Mouse (Mus musculus) midbrain, embryonic 11.5 days (tissue): Measurements from ENCODE around the gene Cops7b. TPM values are rescaled to one million over a fixed set of nuclear protein-coding genes. Genes with fewer than 3 reads are reported as not detected.

Source experiments
- ATAC-seq: fragments of 200-750 bp; cut with Nextera tagmentation; 2 replicates; pipeline ENCODE4 v1.8.0; 2017; ENCODE audit warnings: moderate TSS enrichment, moderate library complexity; ENCODE audit not compliant: low FRiP score
- DNase-seq: peaks from one replicate; pipeline ENCODE4 v3.0.0; 2015; ENCODE audit warnings: low spot score; ENCODE audit errors: missing footprints
- H3K27ac ChIP-seq: fragments of 300-500 bp; sonication (generic); 2 replicates; pipeline ENCODE4 v1.5.1; 2014; ENCODE audit warnings: low read depth, low read length
- H3K27me3 ChIP-seq: fragments of 300-500 bp; sonication (generic); 2 replicates; pipeline ENCODE4 v1.6.1; 2014; ENCODE audit warnings: mild to moderate bottlenecking, low read length, moderate library complexity, mixed read lengths; ENCODE audit not compliant: control insufficient read depth, insufficient read depth
- H3K36me3 ChIP-seq: fragments of 300-500 bp; sonication (generic); 2 replicates; pipeline ENCODE4 v1.6.1; 2014; ENCODE audit warnings: mild to moderate bottlenecking, low read length, moderate library complexity, mixed read lengths; ENCODE audit not compliant: control insufficient read depth, insufficient read depth
- H3K4me1 ChIP-seq: fragments of 300-500 bp; sonication (generic); 2 replicates; pipeline ENCODE4 v1.6.1; 2014; ENCODE audit warnings: low read length; ENCODE audit not compliant: control insufficient read depth, insufficient read depth
- H3K4me2 ChIP-seq: fragments of 300-500 bp; sonication (generic); 2 replicates; pipeline ENCODE4 v1.6.1; 2014; ENCODE audit warnings: mild to moderate bottlenecking, moderate library complexity
- H3K4me3 ChIP-seq: fragments of 300-500 bp; sonication (generic); 2 replicates; pipeline ENCODE4 v1.5.1; 2014; ENCODE audit warnings: low read depth, low read length
- H3K9ac ChIP-seq: fragments of 300-500 bp; sonication (generic); 2 replicates; pipeline ENCODE4 v1.6.1; 2014; ENCODE audit warnings: low read length
- H3K9me3 ChIP-seq: fragments of 300-500 bp; sonication (generic); 2 replicates; pipeline ENCODE4 v1.6.1; 2016; ENCODE audit warnings: low read length; ENCODE audit not compliant: control insufficient read depth
- WGBS: fragments of 180-500 bp; shearing (Covaris S2); extraction: QIAGEN DNeasy Blood & Tissue Kit; methylation state at CpG from one replicate; pipeline ENCODE4 v1.1.7; 2014; 5-methylcytosine and 5-hydroxymethylcytosine counted together
- polyA plus RNA-seq: library from polyadenylated mRNA; unstranded; fragments of >200 nt; fragmentation: Nextera tagmentation; extraction: Ambion mirVana; gene quantifications from 2 replicates; pipeline ENCODE4 v1.2.1, GENCODE M21; 2014

The Cops7b gene
- polyA plus RNA-seq, 1 experiment from 2014 or later, result 54.1 TPM

GRCm38 (mm10) chr1:86633434-86633833, 50.7 kb downstream of the Cops7b start:
- DNase-seq (no peak), ATAC-seq (no peak)
- Histone ChIP-seq H3K9me3 (no peaks in the 10 kb centered on the region), H3K4me2 (no peak overlapping the region), H3K4me1 (peaks cover 3% of the 10 kb centered on the region; the same call in 1 of the 2 replicates), H3K27ac (no peak overlapping the region), H3K27me3 (no peaks in the 10 kb centered on the region), H3K36me3 (no peaks in the 10 kb centered on the region), H3K4me3 (no peak overlapping the region), H3K9ac (no peak overlapping the region)
- 51% methylated on average over 3 of the region's 3 CpGs for WGBS

GRCm38 (mm10) chr1:86633840-86634750, 51.4 kb downstream of the Cops7b start:
- Histone ChIP-seq H3K27me3 (no peaks in the 10 kb centered on the region), H3K9ac (no peak overlapping the region), H3K4me1 (peaks cover 3% of the 10 kb centered on the region; the same call in 1 of the 2 replicates), H3K36me3 (no peaks in the 10 kb centered on the region), H3K4me2 (peak overlapping the region; percentile 20; the same call in 1 of the 2 replicates), H3K9me3 (no peaks in the 10 kb centered on the region), H3K27ac (no peak overlapping the region), H3K4me3 (no peak overlapping the region)
- WGBS, result 54% methylated on average over 7 of the region's 7 CpGs
- ATAC-seq (peak; percentile 46; the same call in 1 of the 2 replicates), DNase-seq (no peak)

GRCm38 (mm10) chr1:86634751-86635359, 52.2 kb downstream of the Cops7b start:
- Histone ChIP-seq H3K27me3 (no peaks in the 10 kb centered on the region), H3K27ac (no peak overlapping the region), H3K9me3 (no peaks in the 10 kb centered on the region), H3K4me2 (peak overlapping the region; percentile 20; the same call in 1 of the 2 replicates), H3K4me1 (peaks cover 3% of the 10 kb centered on the region; the same call in 1 of the 2 replicates), H3K4me3 (no peak overlapping the region), H3K36me3 (no peaks in the 10 kb centered on the region), H3K9ac (no peak overlapping the region)
- ATAC-seq, result peak; percentile 87
- peak; percentile 87 for DNase-seq
- 48% methylated on average over 6 of the region's 6 CpGs for WGBS

- no peak overlapping the region for H3K9ac ChIP-seq
- H3K4me1 ChIP-seq, result no peaks in the 10 kb centered on the region
- ATAC-seq (no peak), DNase-seq (no peak)
- no peaks in the 10 kb centered on the region for H3K36me3 ChIP-seq
- H3K9me3 ChIP-seq, result no peaks in the 10 kb centered on the region
- WGBS, result 82% methylated on average over 13 of the region's 13 CpGs
- no peak overlapping the region for H3K4me2 ChIP-seq
- no peaks in the 10 kb centered on the region for H3K27me3 ChIP-seq
- H3K4me3 ChIP-seq, result no peak overlapping the region
- H3K27ac ChIP-seq, result no peak overlapping the region
These were observed 60.6 kb downstream of the Cops7b start for GRCm38 (mm10) chr1:86643101-86643809.

GRCm38 (mm10) chr1:86647517-86647916, 64.8 kb downstream of the Cops7b start:
- no peak overlapping the region for H3K4me3 ChIP-seq
- H3K36me3 ChIP-seq, result no peaks in the 10 kb centered on the region
- WGBS, result 64% methylated on average over 2 of the region's 2 CpGs
- no peaks in the 10 kb centered on the region for H3K4me1 ChIP-seq
- no peaks in the 10 kb centered on the region for H3K9me3 ChIP-seq
- no peak overlapping the region for H3K9ac ChIP-seq
- H3K27ac ChIP-seq, result no peak overlapping the region
- no peak overlapping the region for H3K4me2 ChIP-seq
- no peak for ATAC-seq
- H3K27me3 ChIP-seq, result no peaks in the 10 kb centered on the region
- DNase-seq, result no peak

- WGBS, result 17% methylated on average over 6 of the region's 6 CpGs
- no peak for ATAC-seq
These were observed 67.6 kb downstream of the Cops7b start for GRCm38 (mm10) chr1:86650272-86650671.

GRCm38 (mm10) chr1:86652675-86653074, 70.0 kb downstream of the Cops7b start:
- no peaks in the 10 kb centered on the region for H3K9me3 ChIP-seq
- H3K4me3 ChIP-seq, result no peak overlapping the region
- DNase-seq (no peak), ATAC-seq (no peak)
- H3K27ac ChIP-seq, result no peak overlapping the region
- H3K36me3 ChIP-seq, result no peaks in the 10 kb centered on the region
- H3K4me1 ChIP-seq, result no peaks in the 10 kb centered on the region
- WGBS, result 69% methylated on average over 4 of the region's 4 CpGs
- no peaks in the 10 kb centered on the region for H3K27me3 ChIP-seq
- no peak overlapping the region for H3K9ac ChIP-seq
- no peak overlapping the region for H3K4me2 ChIP-seq

More at GRCm38 (mm10) chr1:86650272-86650671, 67.6 kb downstream of the Cops7b start:
- no peaks in the 10 kb centered on the region for H3K9me3 ChIP-seq
- H3K27me3 ChIP-seq, result no peaks in the 10 kb centered on the region
- peak; percentile 93 for DNase-seq
- no peak overlapping the region for H3K9ac ChIP-seq
- no peak overlapping the region for H3K4me2 ChIP-seq
- no peaks in the 10 kb centered on the region for H3K36me3 ChIP-seq
- H3K27ac ChIP-seq, result no peak overlapping the region
- H3K4me1 ChIP-seq, result no peaks in the 10 kb centered on the region
- no peak overlapping the region for H3K4me3 ChIP-seq

GRCm38 (mm10) chr1:86657071-86657470, 74.4 kb downstream of the Cops7b start:
- DNase-seq (no peak), ATAC-seq (no peak)
- Histone ChIP-seq H3K9ac (no peak overlapping the region), H3K4me2 (no peak overlapping the region), H3K9me3 (no peaks in the 10 kb centered on the region), H3K27me3 (no peaks in the 10 kb centered on the region), H3K4me1 (no peaks in the 10 kb centered on the region), H3K36me3 (no peaks in the 10 kb centered on the region), H3K4me3 (no peak overlapping the region), H3K27ac (no peak overlapping the region)
- 85% methylated on average over 5 of the region's 5 CpGs for WGBS
